Mouse (Mus musculus): ENCODE measurements around the gene Cic. TPM values are rescaled to one million over a fixed set of nuclear protein-coding genes. Genes with fewer than 3 reads are reported as not detected.

Cic gene
- polyA plus RNA-seq, 1 experiment = 128 TPM

- Histone ChIP-seq H3K4me1 (ENCODE audit: control insufficient read depth, insufficient read depth, low read length) (peaks cover 1% of the 10 kb centered on the region), H3K9me3 (replicated peaks; ENCODE audit: control insufficient read depth, insufficient read depth, low read length, poor library complexity, severe bottlenecking) (no peaks in the 10 kb centered on the region), H3K27me3 (ENCODE audit: control insufficient read depth, insufficient read depth, low read length, poor library complexity, severe bottlenecking) (no peaks in the 10 kb centered on the region), H3K36me3 (ENCODE audit: control insufficient read depth, insufficient read depth, low read length, poor library complexity, severe bottlenecking) (no peaks in the 10 kb centered on the region), H3K27ac (ENCODE audit: insufficient read depth, low read length) (no peak within 1 kb of the TSS), H3K4me3 (ENCODE audit: low read depth, low read length) (no peak within 1 kb of the TSS), H3K9ac (ENCODE audit: low read depth, poor library complexity, severe bottlenecking) (no peak within 1 kb of the TSS)
- TF ChIP-seq POLR2A (IDR thresholded peaks at IDR 0.05; ENCODE audit: insufficient read depth, low read length) = no peak
- no peak for TF ChIP-seq CTCF (IDR thresholded peaks at IDR 0.05; ENCODE audit: low read depth, low read length)
- TF ChIP-seq EP300 (IDR thresholded peaks at IDR 0.05; ENCODE audit: insufficient read depth, low read depth, low read length) = 0 out of 2 replicates have a peak, but pooled peaks have one; percentile 26
Measured at GRCm38 (mm10) chr7:25301063-25301462, 33.6 kb downstream of the Cic start, which contains the start of gene Prr19. Gene Prr19 (plus strand): TSS chr7:25301411.

- Histone ChIP-seq H3K4me1 (ENCODE audit: control insufficient read depth, insufficient read depth, low read length) (peaks cover 1% of the 10 kb centered on the region), H3K4me3 (ENCODE audit: low read depth, low read length) (no peak overlapping the region), H3K27me3 (ENCODE audit: control insufficient read depth, insufficient read depth, low read length, poor library complexity, severe bottlenecking) (no peaks in the 10 kb centered on the region)
Measured at GRCm38 (mm10) chr7:25303003-25303684, 35.6 kb downstream of the Cic start.

DNA sequence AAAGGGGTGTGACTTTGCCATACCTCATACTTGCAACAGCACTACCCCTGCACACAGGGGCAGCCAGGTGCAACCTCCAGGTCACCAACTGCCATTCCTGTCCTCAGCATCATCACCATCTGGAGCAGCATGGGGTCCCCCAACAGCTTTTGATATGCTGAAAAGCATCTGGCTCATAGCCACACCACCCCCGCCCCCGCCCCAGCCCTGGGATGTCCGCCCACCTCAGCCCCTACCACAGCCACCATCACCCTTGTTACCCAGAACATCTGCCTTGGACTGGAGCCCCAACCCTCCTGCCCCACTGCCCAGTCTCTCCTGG, 36.1 kb downstream of the Cic start:
- peaks cover 1% of the 10 kb centered on the region for H3K4me1 ChIP-seq (ENCODE audit: control insufficient read depth, insufficient read depth, low read length)
- no peak overlapping the region for H3K4me3 ChIP-seq (ENCODE audit: low read depth, low read length)
- no peak overlapping the region for H3K9ac ChIP-seq (ENCODE audit: low read depth, poor library complexity, severe bottlenecking)
- H3K27me3 ChIP-seq (ENCODE audit: control insufficient read depth, insufficient read depth, low read length, poor library complexity, severe bottlenecking) = no peaks in the 10 kb centered on the region
- TF ChIP-seq EP300 (IDR thresholded peaks at IDR 0.05; ENCODE audit: insufficient read depth, low read depth, low read length) (peak; percentile 99), POLR2A (IDR thresholded peaks at IDR 0.05; ENCODE audit: insufficient read depth, low read length) (no peak)
- no peaks in the 10 kb centered on the region for H3K9me3 ChIP-seq (replicated peaks; ENCODE audit: control insufficient read depth, insufficient read depth, low read length, poor library complexity, severe bottlenecking)
- no peak overlapping the region for H3K27ac ChIP-seq (ENCODE audit: insufficient read depth, low read length)
- H3K36me3 ChIP-seq (ENCODE audit: control insufficient read depth, insufficient read depth, low read length, poor library complexity, severe bottlenecking) = no peaks in the 10 kb centered on the region

More at GRCm38 (mm10) chr7:25303003-25303684, 35.6 kb downstream of the Cic start:
- H3K9me3 ChIP-seq (replicated peaks; ENCODE audit: control insufficient read depth, insufficient read depth, low read length, poor library complexity, severe bottlenecking) = no peaks in the 10 kb centered on the region
- H3K36me3 ChIP-seq (ENCODE audit: control insufficient read depth, insufficient read depth, low read length, poor library complexity, severe bottlenecking) = no peaks in the 10 kb centered on the region
- no peak overlapping the region for H3K9ac ChIP-seq (ENCODE audit: low read depth, poor library complexity, severe bottlenecking)
- TF ChIP-seq CTCF (IDR thresholded peaks at IDR 0.05; ENCODE audit: low read depth, low read length) = no peak
- TF ChIP-seq EP300 (IDR thresholded peaks at IDR 0.05; ENCODE audit: insufficient read depth, low read depth, low read length) = no peak
- no peak for TF ChIP-seq POLR2A (IDR thresholded peaks at IDR 0.05; ENCODE audit: insufficient read depth, low read length)
- no peak overlapping the region for H3K27ac ChIP-seq (ENCODE audit: insufficient read depth, low read length)

DNA sequence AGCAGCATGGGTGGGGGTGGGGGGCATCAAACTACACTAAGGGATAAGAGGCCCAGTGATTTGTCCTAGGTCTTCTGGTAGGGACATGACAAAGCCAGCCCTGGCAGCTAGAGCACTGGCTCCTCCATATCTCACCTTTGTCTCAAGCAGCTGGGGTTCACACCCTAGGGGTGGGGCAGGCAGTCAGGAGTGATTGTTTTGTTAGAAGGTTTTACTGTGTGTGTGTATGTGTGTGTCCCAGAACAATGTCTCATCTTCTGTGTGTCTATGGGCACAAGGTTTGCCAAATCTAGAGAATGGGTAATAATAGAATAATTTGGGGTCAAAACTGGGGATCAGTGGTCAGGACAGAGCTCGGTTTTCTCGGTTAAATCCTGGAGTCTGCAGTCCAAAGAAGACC, 38.0 kb downstream of the Cic start:
- Histone ChIP-seq H3K9me3 (replicated peaks; ENCODE audit: control insufficient read depth, insufficient read depth, low read length, poor library complexity, severe bottlenecking) (no peaks in the 10 kb centered on the region), H3K4me1 (ENCODE audit: control insufficient read depth, insufficient read depth, low read length) (peaks cover 1% of the 10 kb centered on the region), H3K9ac (ENCODE audit: low read depth, poor library complexity, severe bottlenecking) (peak overlapping the region; percentile 23; the same call in 1 of the 2 replicates), H3K4me3 (ENCODE audit: low read depth, low read length) (peak overlapping the region; percentile 71), H3K27me3 (ENCODE audit: control insufficient read depth, insufficient read depth, low read length, poor library complexity, severe bottlenecking) (no peaks in the 10 kb centered on the region), H3K36me3 (ENCODE audit: control insufficient read depth, insufficient read depth, low read length, poor library complexity, severe bottlenecking) (no peaks in the 10 kb centered on the region), H3K27ac (ENCODE audit: insufficient read depth, low read length) (no peak overlapping the region)
- TF ChIP-seq POLR2A (IDR thresholded peaks at IDR 0.05; ENCODE audit: insufficient read depth, low read length) (no peak), CTCF (IDR thresholded peaks at IDR 0.05; ENCODE audit: low read depth, low read length) (no peak), EP300 (IDR thresholded peaks at IDR 0.05; ENCODE audit: insufficient read depth, low read depth, low read length) (no peak)

- Histone ChIP-seq H3K36me3 (ENCODE audit: control insufficient read depth, insufficient read depth, low read length, poor library complexity, severe bottlenecking) (no peaks in the 10 kb centered on the region), H3K9me3 (replicated peaks; ENCODE audit: control insufficient read depth, insufficient read depth, low read length, poor library complexity, severe bottlenecking) (no peaks in the 10 kb centered on the region), H3K9ac (ENCODE audit: low read depth, poor library complexity, severe bottlenecking) (peak within 1 kb of the TSS; percentile 23; the same call in 1 of the 2 replicates), H3K27me3 (ENCODE audit: control insufficient read depth, insufficient read depth, low read length, poor library complexity, severe bottlenecking) (no peaks in the 10 kb centered on the region), H3K27ac (ENCODE audit: insufficient read depth, low read length) (no peak within 1 kb of the TSS), H3K4me3 (ENCODE audit: low read depth, low read length) (peak within 1 kb of the TSS; percentile 71), H3K4me1 (ENCODE audit: control insufficient read depth, insufficient read depth, low read length) (peaks cover 1% of the 10 kb centered on the region)
- TF ChIP-seq EP300 (IDR thresholded peaks at IDR 0.05; ENCODE audit: insufficient read depth, low read depth, low read length) (peak; percentile 24; the same call in 1 of the 2 replicates), POLR2A (IDR thresholded peaks at IDR 0.05; ENCODE audit: insufficient read depth, low read length) (no peak)
Measured at GRCm38 (mm10) chr7:25305956-25306613, 38.6 kb downstream of the Cic start, which contains the start of gene Tmem145. Gene Tmem145 (plus strand): TSS chr7:25306106.

GRCm38 (mm10) chr7:25306614-25306996, 39.1 kb downstream of the Cic start:
- Histone ChIP-seq H3K27ac (ENCODE audit: insufficient read depth, low read length) (no peak overlapping the region), H3K4me3 (ENCODE audit: low read depth, low read length) (no peak overlapping the region), H3K36me3 (ENCODE audit: control insufficient read depth, insufficient read depth, low read length, poor library complexity, severe bottlenecking) (no peaks in the 10 kb centered on the region), H3K27me3 (ENCODE audit: control insufficient read depth, insufficient read depth, low read length, poor library complexity, severe bottlenecking) (no peaks in the 10 kb centered on the region), H3K9ac (ENCODE audit: low read depth, poor library complexity, severe bottlenecking) (no peak overlapping the region), H3K9me3 (replicated peaks; ENCODE audit: control insufficient read depth, insufficient read depth, low read length, poor library complexity, severe bottlenecking) (no peaks in the 10 kb centered on the region), H3K4me1 (ENCODE audit: control insufficient read depth, insufficient read depth, low read length) (peaks cover 1% of the 10 kb centered on the region)
- TF ChIP-seq CTCF (IDR thresholded peaks at IDR 0.05; ENCODE audit: low read depth, low read length) (no peak), EP300 (IDR thresholded peaks at IDR 0.05; ENCODE audit: insufficient read depth, low read depth, low read length) (no peak), POLR2A (IDR thresholded peaks at IDR 0.05; ENCODE audit: insufficient read depth, low read length) (no peak)
